Mouse (Mus musculus): ENCODE results near the gene CN725425.

GRCm38 (mm10) chr15:91165021-91165420 is 34.3 kb upstream of the CN725425 start:
- TF ChIP-seq CTCF (IDR thresholded peaks at IDR 0.05; ENCODE audit: low read depth, low read length), result no peak
- TF ChIP-seq GATA1 (IDR thresholded peaks at IDR 0.05; ENCODE audit: borderline replicate concordance, low read length), result no peak
- TF ChIP-seq TAL1 (conservative IDR thresholded peaks at IDR 0.05; ENCODE audit: low read depth, low read length), result no peak
- no peak for TF ChIP-seq GATA2 (IDR thresholded peaks at IDR 0.05; ENCODE audit: borderline replicate concordance, low read depth, low read length)
- TF ChIP-seq POLR2AphosphoS5 (IDR thresholded peaks at IDR 0.05; ENCODE audit: insufficient replicate concordance, low read depth, low read length), result no peak

Measured in G1E (cell line).